Mouse (Mus musculus) ES-E14 (cell line): ENCODE results near the gene Zfyve28.

Experiments used
- CHD2 ChIP-seq: IDR thresholded peaks from 2 replicates; pipeline ENCODE4 v1.6.1; 2014; ENCODE audit warnings: mild to moderate bottlenecking, low read depth, low read length, inconsistent platforms
- HCFC1 ChIP-seq: IDR thresholded peaks from 2 replicates; pipeline ENCODE4 v1.6.1; 2012; ENCODE audit warnings: low read length, inconsistent platforms, borderline replicate concordance; ENCODE audit not compliant: insufficient read depth
- MAFK ChIP-seq: IDR thresholded peaks from 2 replicates; pipeline ENCODE4 v1.6.1; 2014; ENCODE audit warnings: mild to moderate bottlenecking, low read depth, low read length, inconsistent platforms; ENCODE audit not compliant: insufficient read depth
- ZC3H11A ChIP-seq: IDR thresholded peaks from 2 replicates; pipeline ENCODE4 v1.6.1; 2012; ENCODE audit warnings: low read depth, mild to moderate bottlenecking, inconsistent platforms, low read length, borderline replicate concordance
- ZNF384 ChIP-seq: IDR thresholded peaks from 2 replicates; pipeline ENCODE4 v1.6.1; 2012; ENCODE audit warnings: low read depth, low read length, inconsistent platforms

DNA sequence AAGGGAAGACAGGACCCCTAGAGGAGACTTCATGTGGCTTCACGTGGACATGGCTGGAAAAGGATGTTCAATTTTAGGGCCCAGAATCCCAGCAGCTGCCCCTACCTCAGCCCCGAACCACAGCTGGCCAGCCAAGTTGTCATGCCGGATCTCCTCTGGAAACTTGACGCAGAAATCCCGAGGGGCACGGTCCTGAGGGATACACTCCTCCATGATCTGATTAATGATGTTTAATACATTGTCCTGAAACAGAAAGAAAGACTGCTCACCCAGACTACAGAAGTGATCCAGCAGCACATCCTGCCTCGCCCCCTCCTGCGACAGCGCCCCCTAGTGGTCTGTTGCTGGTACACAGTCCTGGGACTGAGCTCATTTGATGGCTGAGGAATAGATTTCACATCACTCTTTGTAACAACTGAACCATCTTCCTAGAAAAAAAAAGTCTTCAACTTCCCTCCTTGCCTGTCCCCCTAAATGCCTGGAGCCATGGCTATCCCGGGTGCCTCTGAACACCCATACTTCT lies 52.3 kb downstream of the Zfyve28 start:
- TF ChIP-seq ZNF384 (no peak), ZC3H11A (no peak), MAFK (no peak), CHD2 (no peak), HCFC1 (no peak)
